Mouse (Mus musculus): ENCODE results near the gene Cers4.

The Cers4 gene

DNA sequence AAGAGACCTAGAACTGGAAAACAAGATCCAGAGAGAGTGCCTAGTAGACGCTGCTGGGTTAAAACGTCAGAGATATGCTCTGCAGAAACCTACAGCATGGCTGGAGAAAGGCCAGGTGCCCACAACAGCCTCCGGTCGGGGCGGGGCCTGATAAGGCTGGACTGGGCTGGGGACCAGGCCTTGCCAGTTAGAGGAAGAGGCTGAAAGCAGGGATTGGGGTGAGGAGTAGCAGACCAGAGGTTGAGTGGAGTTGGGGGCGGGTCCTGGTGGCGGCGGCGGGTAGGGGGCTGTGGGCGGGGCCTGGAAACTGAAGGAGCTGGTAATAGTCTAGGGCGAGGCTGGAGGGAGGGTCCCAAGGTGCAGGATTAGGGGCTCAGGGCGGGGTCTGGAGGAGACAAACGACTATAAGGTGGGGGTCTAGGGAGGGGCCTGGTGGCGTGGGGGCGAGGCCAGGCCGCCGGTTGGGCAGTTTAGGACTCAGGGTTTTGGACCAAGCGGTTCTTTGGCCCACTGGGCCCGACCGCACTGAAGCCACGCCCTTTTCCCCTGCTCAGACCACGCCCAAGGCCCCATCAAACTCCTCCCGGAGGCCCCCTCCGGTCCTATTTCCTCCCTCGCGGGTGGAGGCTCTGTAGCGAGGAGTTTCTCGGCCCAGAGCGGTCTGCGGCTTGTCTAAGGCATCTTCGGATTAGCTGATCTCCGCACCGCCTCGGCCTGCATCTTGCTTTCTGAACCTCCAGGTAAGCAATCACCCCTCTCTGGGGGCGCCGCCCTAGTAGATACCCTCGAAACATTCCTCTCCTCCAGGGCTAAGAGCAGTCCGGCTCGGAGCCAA is at the start of gene Cers4:
Cers4 (plus strand) TSS at position 176 of the 835 bp plus-strand sequence.
- peak; percentile 91 for DNase-seq (ENCODE audit: low read depth, low spot score)

DNA sequence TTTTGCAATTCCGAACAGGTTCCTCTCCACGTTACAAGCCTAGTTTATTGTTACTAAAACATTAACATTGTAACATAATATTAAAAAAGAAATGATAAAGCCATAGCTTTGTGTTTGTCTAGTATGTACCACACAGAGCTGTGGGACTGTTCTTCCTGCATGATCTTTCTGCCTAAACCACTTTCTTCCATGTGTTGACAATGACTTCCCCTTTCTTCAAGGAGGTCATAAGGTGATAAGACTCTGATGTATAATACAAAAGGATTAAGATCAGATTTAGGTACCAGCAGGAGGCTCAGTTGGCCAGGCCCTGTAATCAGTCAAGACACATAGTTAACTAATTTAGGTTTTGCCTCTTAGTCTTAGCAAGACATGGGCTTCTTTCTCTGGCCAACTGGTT is 34.7 kb upstream of the Cers4 start:
- no peak for DNase-seq (ENCODE audit: low read depth, low spot score)

DNA sequence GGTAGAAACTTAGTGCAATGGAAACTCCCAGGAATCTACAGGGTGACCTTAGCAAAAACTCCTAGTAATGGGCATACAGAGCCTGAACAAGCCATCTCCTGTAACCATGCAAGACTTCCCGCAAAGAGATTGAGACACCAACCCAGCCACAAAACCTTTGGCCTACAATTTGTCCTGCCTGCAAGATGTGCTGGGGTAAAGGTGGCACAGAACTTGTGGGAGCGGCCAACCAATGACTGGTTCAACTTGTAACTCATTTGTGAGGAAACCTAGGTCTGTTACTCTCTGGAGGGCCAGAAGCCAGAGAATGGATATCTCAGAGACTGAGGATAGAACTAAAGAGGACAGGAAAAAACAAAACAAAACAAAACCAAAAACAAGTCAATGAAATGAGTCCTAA is 29.8 kb upstream of the Cers4 start:
- no peak for DNase-seq (ENCODE audit: low read depth, low spot score)

DNA sequence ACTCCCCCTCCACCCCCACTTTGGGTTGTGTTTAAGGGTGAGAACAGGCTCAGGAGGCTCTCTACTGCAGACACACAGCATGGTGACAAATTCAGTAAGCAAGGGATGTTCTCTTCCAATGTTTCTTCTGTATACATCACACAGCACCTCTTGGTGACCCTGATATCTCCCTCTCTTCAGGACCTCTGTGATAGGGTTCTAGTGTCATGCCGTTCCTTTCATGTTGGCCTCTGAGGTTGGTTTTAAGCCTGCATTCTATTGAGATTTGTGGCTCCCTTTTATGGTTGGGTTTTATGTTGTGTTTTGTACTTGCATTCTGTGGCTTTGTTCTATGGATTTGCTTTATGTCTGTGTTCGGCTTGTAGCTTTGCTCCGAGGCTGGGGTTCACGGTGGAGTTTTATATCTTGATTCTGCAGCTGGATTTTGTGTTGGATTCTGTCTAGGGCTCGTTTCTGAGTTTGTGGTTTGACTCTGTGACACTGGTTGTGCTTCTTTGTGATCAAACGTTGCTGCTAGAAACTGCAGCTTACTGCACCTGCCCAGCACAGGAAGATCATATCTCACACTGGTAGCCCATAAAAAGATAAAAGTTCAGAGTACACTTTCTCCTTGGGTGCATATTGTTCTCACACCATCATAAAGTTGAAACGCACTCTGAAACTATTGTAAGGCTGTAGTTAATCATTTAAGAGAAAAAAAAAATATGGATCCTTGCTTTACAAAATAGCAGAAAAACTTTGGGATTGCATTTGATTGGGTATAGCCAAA is 18.2 kb upstream of the Cers4 start:
- DNase-seq (ENCODE audit: low read depth, low spot score) = no peak

DNA sequence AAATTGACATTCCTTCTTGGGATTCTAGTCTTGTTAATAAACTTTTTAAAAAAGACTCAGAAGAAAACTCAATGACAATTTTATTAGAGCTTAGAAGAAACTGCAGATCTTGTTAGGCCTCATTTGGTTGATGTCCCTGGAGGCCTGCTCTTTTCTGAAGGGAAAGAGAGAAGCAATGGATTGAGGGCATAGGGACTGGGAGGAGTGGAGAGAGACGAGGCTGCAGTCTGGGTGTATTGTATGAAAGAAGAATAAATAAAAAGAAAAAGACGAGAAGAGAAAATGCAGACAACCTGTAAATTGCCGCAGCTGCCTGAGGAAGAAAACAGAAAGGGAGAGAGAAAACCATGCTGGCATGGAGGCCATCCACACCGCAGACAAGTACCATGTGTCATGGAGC is 11.7 kb upstream of the Cers4 start:
- no peak for DNase-seq (ENCODE audit: low read depth, low spot score)

DNA sequence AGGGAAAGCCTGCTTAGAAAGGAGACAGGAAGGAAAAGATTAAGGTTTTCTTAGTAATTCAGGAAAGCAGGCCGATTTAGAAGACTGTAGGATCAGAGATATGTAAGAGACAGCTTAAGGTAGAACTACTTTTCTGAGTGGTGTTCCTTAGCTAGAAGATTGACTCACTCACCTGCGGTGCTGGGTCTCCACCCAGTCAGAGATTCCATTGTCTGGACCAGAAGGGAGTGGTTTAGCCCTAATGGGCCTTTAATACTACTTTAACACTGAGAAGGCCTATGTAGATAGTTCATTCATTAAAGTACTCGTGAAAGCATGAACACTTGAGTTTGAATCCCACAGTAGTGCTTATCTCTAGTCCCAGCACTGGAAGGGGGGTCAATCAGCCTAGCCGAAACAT is 11.2 kb upstream of the Cers4 start:
- peak; percentile 56 for DNase-seq (ENCODE audit: low read depth, low spot score)

DNA sequence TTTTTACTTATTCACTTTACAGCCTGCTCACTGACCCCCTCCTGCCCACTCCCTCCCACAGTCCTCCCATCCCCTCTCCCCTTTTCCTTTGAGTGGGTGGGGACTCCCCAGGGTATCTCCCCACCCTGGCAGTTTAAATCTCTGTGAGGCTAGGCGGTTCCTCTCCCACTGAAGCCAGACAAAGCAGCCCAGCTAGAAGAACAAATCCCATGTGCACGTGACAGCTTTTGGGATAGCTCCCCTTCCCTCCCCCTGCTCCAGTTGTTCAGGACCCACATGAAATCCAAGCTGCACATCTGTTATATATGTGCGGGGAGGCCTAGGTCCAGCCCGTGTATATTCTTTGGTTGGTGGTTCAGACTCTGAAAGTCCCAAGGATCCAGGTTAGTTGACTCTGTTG is 10.3 kb upstream of the Cers4 start:
- DNase-seq (ENCODE audit: low read depth, low spot score) = peak; percentile 50

DNA sequence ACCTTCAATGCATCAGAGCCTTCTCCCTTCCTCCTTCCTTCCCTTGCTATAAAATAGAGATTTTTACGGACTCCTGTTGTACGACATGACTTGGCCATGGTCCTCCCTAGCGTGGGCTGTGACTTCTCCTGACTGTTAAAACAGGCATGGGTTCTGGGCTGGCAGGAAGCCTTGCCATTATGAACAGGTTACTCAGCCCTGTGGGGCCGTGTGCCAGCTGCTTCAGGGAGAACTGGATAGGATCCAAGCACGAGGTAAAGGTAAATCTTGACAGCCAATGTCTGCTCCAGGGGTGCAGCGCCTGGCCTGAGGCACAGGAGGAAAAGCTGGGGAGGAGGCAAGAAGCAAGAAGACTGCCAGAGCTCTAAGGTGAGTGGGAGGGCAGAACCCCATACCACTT is 9.5 kb upstream of the Cers4 start:
- no peak for DNase-seq (ENCODE audit: low read depth, low spot score)

DNA sequence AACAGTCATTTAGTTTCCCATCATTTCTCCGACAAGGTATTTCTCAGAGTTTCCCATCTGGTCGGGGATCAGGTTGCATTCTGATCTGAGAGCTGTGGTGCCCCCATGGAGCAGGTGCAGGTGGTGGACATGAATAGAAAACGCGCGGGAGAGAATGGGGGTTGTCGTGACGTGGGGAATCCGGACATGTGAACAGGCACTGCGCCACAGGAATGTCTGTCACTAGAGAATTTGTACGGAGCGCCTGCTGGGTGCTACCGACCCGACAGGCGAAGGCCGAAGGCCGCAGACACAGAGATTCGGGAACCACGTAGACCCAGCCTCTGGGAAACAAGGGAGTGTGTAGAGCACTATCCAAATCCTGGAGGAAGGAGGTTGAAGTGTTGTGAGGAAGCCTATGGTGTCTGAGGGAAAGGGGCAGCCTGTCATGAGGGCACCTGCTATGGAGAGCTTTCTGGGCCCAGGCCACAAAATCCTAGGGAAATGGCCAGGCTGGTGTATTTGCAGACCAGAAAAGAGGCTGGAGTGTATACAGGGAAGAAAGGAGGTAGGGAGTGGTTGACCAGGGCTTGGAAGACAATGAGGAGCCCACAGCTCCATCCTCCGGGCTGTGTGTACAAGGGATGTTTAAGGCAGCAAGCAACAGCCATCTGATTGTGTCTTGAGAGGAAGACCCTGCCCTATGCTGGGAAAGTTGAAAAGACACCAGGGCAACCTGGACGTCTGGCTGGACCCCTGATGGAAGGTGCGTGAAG is 1.0 kb downstream of the Cers4 start:
- peak; percentile 50 for DNase-seq (ENCODE audit: low read depth, low spot score)

DNA sequence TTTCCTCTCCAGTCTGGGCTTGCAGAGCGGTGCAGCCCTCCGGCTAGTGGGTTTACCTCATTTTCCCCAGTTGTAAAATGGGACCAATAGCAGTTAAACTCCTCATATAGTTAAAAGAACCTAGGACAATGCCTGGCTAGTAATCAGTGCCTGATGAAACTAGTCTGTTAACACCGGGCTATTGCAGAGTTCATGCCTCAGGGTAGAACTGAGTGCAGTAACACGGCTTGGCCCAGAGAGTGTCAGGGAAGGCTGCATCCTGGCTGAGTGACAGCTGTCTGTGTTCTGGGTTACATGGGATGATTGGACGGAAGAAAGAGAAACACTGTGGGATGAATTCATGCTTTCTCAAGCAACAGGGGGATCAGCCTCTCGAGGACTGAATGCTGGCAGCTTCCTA is 3.1 kb downstream of the Cers4 start:
- no peak for DNase-seq (ENCODE audit: low read depth, low spot score)

DNA sequence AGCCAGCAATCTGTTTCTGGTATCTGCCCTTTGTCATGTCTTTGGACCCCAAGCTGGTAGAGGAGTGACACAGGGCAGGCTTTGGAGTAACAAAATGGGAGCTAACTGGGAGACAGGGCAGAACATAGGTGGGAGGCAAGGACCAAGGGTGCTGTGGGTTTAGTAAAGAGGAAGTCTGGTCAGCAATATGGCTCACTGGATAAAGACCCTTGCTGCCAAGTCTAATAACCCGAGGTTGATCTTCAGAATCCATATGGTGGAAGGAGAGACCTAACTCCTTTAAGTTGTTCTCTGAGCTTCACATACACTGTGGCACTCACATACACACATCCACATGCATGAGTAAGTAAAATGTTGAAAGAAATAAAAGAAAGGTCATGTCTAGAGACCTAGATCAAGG is 4.8 kb downstream of the Cers4 start:
- DNase-seq (ENCODE audit: low read depth, low spot score) = no peak

DNA sequence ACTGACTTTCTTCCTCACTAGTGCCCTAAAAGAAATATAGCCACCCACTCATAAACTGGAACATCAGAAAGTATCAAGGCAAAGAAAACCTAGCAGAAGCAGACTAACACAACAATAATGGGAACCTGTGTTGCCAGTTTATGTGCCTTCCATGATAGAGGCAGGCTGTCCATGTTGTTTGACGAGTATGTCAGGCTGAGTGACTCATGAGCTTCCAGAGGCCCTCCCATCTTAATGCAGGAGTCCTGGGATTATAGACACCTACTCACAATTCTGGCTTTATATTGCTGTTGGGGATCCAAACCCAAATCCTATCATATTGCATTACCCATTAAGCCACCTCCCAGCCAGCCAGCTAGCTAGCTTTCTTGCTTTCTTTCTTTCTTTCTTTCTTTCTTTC is 12.5 kb downstream of the Cers4 start:
- no peak for DNase-seq (ENCODE audit: low read depth, low spot score)

DNA sequence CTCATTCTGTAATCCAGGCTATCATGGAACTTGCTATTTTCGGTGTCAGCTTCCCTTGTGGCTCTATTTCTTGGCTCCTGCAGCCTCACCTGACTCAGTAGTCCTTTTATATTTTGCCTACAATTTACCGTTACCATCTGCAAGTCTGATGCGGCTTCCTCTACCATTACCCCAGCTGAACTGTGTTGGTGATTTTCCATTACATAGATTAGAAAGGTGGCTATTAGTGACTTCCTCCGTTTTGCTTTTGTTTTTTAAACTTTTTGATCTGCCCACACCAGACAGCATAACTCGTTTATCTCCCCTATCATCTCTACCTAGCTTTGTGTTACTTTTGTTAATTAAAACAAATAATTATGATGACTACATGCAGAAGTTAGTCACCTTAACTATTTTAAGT is 14.7 kb downstream of the Cers4 start:
- no peak for DNase-seq (ENCODE audit: low read depth, low spot score)

DNA sequence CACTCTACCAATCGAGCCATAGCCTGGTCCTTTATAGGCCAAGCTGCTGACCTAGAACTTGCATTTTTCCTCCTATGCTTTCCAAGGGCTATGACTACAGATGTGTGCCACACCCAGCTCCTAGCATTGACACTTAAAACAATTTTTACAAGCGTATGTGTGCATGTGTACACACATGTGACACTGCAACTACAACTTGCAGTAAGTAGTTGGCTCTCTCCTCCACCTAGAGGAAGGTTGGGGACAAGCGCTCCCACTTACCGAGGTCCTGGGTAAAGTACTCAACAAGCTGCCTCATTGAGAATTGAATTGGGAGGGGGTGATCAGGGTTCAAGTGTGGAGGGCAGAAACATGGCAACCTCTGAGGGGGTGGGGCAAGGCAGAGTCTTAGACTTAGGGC is 18.0 kb downstream of the Cers4 start:
- peak; percentile 14 for DNase-seq (ENCODE audit: low read depth, low spot score)

DNA sequence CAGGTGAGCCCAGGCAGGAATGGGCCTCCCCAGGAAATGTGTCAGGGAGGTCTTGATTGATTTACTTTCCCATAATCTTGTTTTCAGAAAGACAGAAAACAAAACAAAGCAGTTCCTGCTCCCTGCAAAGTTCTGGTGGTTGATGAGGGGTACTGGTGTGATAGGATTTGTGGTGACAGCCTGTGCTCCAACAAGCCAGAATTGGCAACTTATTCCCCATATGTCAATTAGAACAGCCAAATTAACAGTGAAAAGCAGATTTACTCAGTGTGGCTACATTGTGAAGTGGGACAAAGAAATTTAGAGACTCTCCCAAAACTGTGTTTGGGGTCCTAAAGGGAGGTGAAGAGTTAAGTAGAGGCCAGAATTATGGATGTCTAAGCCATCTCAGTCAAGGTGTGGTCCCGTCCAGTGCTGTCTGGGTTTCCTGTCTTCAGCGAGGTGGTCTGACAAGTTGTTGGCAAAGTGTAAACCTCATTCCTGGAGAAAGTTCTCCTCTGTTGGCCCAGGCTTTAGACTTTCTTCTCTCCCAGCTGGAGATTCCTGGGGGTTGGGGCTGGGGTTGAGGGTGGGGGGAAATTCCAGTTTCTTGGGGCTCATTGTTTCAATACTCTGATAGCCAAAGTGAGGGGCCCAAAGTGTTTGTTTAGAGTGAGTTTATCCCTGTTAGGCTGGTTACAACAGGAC is 18.7 kb downstream of the Cers4 start:
- DNase-seq (ENCODE audit: low read depth, low spot score) = no peak

DNA sequence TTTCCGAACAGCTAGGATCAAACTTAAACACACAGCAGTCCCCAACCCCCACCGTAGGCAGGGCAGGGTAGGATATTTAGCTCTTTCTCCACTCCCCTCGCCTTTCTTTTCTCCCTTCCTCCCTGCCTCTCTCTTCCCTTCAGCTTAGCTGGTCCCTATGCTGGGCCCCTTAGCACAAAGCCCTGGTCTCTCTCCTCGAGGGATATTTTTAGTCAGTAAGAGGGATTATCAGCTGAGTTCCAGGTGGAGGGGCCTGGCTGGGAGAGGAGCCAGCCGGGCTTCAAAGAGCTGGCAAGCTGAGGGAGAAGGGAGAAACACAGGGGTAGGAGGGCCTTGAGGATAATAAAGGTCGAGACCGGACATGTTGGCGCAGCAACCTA is 19.3 kb downstream of the Cers4 start:
- no peak for DNase-seq (ENCODE audit: low read depth, low spot score)

DNA sequence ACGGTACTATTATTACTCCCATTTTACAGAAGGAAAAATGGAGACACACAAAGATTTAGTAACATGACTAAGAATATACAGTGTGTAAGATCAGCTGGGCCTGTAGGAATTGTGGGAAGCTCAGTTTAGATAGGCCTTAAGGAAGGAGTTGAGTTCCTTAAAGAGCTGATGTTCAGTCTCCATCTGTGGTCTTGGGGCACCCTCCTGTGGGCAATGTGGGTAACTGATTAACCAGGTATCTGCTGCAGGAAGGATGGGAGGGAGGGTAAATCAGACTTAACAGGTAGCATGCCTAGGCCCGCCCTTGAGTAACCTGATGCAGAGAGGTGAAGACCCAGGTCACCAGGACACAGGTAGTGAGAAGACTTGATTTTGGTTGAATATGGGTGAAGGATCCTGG is 23.3 kb downstream of the Cers4 start:
- DNase-seq (ENCODE audit: low read depth, low spot score) = peak; percentile 63

DNA sequence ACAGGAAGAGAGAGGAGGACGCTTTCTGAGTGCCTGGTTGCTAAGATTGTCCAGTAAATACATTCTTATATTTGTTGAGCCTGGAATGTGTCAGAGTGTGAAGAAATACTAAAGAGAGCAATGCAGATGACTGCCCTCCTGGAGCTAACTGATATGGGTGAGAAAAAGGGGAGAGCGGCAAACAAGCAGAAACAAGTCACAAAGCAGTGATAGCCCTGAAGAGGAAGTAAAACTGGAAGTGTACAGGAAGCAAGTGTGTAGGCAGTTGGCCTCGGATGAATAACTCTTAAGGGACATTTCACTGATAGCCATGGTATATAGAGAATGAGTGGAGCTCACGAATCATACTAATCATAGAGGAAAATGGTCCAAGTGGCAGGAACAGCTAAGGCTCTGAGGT is 28.6 kb downstream of the Cers4 start:
- no peak for DNase-seq (ENCODE audit: low read depth, low spot score)

DNA sequence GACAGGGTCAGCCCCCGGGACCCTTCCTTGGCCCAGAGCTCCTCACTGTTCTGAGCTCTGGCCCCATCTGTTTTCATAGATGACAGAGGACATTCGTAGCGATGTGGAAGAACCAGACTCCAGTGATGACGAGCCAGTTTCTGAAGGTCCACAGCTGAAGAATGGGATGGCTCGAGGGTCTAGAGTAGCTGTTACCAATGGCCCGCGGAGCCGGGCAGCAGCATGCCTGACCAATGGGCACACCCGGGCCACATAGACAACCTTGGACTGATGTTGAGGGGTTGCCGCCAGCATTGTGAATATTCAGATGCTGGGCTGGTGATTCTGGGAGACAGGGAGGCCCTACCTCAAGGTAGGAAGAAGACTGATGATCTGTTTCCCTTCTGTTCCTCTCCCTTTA is 30.7 kb downstream of the Cers4 start:
- no peak for DNase-seq (ENCODE audit: low read depth, low spot score)
